Mouse (Mus musculus) kidney, adult 10 weeks (tissue): ENCODE measurements around the gene Cdx4. TPM values are rescaled to one million over a fixed set of nuclear protein-coding genes. Genes with fewer than 3 reads are reported as not detected.

Source experiments
- polyA plus RNA-seq: library from polyadenylated mRNA; stranded (reverse); fragments of 350-450 nt; fragmentation: Illumina TruSeq; extraction: RNeasy Lipid Tissue Mini Kit (QIAGEN cat#74804); gene quantifications from one replicate; pipeline ENCODE4 v1.2.3, GENCODE M21; 2014; ENCODE audit warnings: low read depth, low replicate concordance

Gene Cdx4
- polyA plus RNA-seq: 2.3 TPM

DNA sequence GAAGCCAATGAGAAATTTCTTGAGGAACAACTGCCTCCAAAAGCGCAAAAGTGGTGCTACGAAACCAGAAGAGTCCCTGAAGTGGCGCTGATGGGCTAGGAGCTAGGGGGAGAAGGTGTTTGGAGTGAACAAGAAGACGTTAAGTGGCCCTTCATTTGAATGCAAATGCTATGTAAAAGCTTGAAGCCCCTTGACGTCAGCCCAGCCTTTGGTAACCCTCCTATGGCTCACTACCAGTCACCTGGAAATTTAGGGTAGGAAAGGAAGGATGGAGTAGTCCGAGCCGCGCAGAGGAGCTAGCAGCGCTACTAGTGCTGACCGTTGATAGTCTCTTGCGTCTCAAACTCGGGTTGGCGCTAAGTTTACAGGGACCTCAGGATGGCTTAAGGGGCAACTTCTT lies at the start of gene Cdx4:
Cdx4 (plus strand) TSS at position 253 of the 400 bp plus-strand sequence.

DNA sequence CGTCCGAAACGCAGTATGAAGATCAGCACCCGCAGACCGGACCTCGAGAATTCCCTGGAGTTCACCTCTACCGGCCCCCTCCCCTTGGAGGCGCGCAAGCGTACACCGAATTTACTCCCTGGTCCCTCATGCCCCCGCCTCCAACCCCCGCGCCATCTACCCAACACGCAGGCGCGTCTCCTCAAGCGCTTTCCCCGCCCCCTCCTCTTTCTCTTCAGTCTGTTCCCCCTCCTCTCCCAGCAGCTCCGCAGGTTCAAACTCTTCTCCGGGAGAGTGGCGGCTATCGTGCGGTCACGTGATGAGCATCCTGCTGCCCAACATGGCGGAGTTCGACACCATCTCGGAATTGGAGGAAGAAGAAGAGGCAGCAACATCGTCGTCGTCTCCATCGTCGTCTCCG lies 35.1 kb downstream of the Cdx4 start, which contains the start of gene Chic1:
Chic1 (plus strand) TSS at position 190 of the 400 bp plus-strand sequence.

Other genes starting within 250 kb of the Cdx4 start
- 0.24 TPM for gene Nap1l2, start 134.8 kb upstream of the Cdx4 start, polyA plus RNA-seq
- 27.2 TPM for gene Chic1, start 35.1 kb downstream of the Cdx4 start, polyA plus RNA-seq
- not detected for gene Tsx, start 93.1 kb downstream of the Cdx4 start, polyA plus RNA-seq
- not detected for gene Gm26992, start 100.6 kb downstream of the Cdx4 start, polyA plus RNA-seq